Mouse (Mus musculus) CD4-positive helper T cell, adult 2 months (primary cell): ENCODE measurements around the gene Rtca.
A peak's percentile ranks its signal among the peaks of the same experiment; 100 is the strongest.

ENCODE experiments used
- DNase-seq: peaks from one replicate; pipeline ENCODE4 v3.0.0-alpha.2; 2012; ENCODE audit warnings: low read depth, missing footprints, low spot score

Gene Rtca

GRCm38 (mm10) chr3:116476686-116477298 is 31.2 kb downstream of the Rtca start:
- no peak for DNase-seq

GRCm38 (mm10) chr3:116474602-116475001 is 33.4 kb downstream of the Rtca start:
- DNase-seq, result peak; percentile 34

GRCm38 (mm10) chr3:116465709-116466108 is 42.3 kb downstream of the Rtca start:
- DNase-seq, result peak; percentile 49

GRCm38 (mm10) chr3:116464318-116464717 is 43.7 kb downstream of the Rtca start:
- no peak for DNase-seq

- no peak for DNase-seq
Measured at GRCm38 (mm10) chr3:116461053-116461452, 47.0 kb downstream of the Rtca start.

GRCm38 (mm10) chr3:116454529-116454928 is 53.5 kb downstream of the Rtca start:
- no peak for DNase-seq

GRCm38 (mm10) chr3:116450741-116451140 is 57.3 kb downstream of the Rtca start:
- DNase-seq, result no peak

GRCm38 (mm10) chr3:116444327-116444726 is 63.7 kb downstream of the Rtca start:
- no peak for DNase-seq

- DNase-seq, result no peak
Measured at GRCm38 (mm10) chr3:116442788-116443187, 65.2 kb downstream of the Rtca start.

- peak; percentile 76 for DNase-seq
Measured at GRCm38 (mm10) chr3:116441518-116442205, 66.3 kb downstream of the Rtca start.

GRCm38 (mm10) chr3:116440066-116440997 is 67.7 kb downstream of the Rtca start:
- peak; percentile 54 for DNase-seq
